18 mouse cellular contexts compared by ENCODE assay signal in genomic region chr11:35340752-35341151, GRCm38 (mm10).
DNase-seq lines count a peak whose midpoint lies in the region; ATAC-seq and TF ChIP-seq lines count a peak whose summit lies in the region.
"Had no signal": no experiment of that assay in that cellular context is flagged by ENCODE, and none has a peak within 500 bp of the region (broad histone marks: within the 10 kb centered on the region; RNA-seq: fewer than 3 reads in every experiment).

No protein-coding gene starts in this region.

- H3K9me3 ChIP-seq in lung, postnatal 0 days (ENCODE audit: low read length) = no peaks in the 10 kb centered on the region
- H3K9me3 ChIP-seq in heart, embryonic 13.5 days = no peaks in the 10 kb centered on the region
- H3K9me3 ChIP-seq: forebrain, embryonic 15.5 days; hindbrain, embryonic 13.5 days; lung, embryonic 15.5 days had no signal

- no peak for TF ChIP-seq CTCF in lung, postnatal 0 days (IDR thresholded peaks at IDR 0.05)
- no peak for TF ChIP-seq CTCF in lung, adult 2 months (IDR thresholded peaks at IDR 0.05; ENCODE audit: insufficient read depth, low read length)

- no peak overlapping the region for H3K9ac ChIP-seq in lung, postnatal 0 days (replicated peaks; ENCODE audit: low read depth)
- H3K9ac ChIP-seq in heart, embryonic 13.5 days = no peak overlapping the region
- H3K9ac ChIP-seq: forebrain, embryonic 15.5 days; hindbrain, embryonic 13.5 days; lung, embryonic 15.5 days had no signal

- no peaks in the 10 kb centered on the region for H3K36me3 ChIP-seq in lung, postnatal 0 days (ENCODE audit: insufficient read depth, low read length)
- H3K36me3 ChIP-seq in heart, embryonic 13.5 days = no peaks in the 10 kb centered on the region
- H3K36me3 ChIP-seq: forebrain, embryonic 15.5 days; hindbrain, embryonic 13.5 days; lung, embryonic 15.5 days had no signal

- no peaks in the 10 kb centered on the region for H3K4me1 ChIP-seq in lung, postnatal 0 days (ENCODE audit: insufficient read depth, low read depth, low read length)
- no peaks in the 10 kb centered on the region for H3K4me1 ChIP-seq in lung, adult 2 months (ENCODE audit: control insufficient read depth, insufficient read depth, low read length)
- peaks cover 29% of the 10 kb centered on the region for H3K4me1 ChIP-seq in heart, embryonic 13.5 days

- TF ChIP-seq POLR2A in lung, adult 2 months (IDR thresholded peaks at IDR 0.05; ENCODE audit: borderline replicate concordance, extremely low read depth, low read depth, low read length) = no peak

- no peak overlapping the region for H3K27ac ChIP-seq in lung, postnatal 0 days (ENCODE audit: low read length)
- peak overlapping the region; percentile 72 for H3K27ac ChIP-seq in heart, embryonic 13.5 days (replicated peaks)
- H3K27ac ChIP-seq: forebrain, embryonic 15.5 days; hindbrain, embryonic 13.5 days; lung, embryonic 15.5 days; stomach, postnatal 0 days had no signal

- DNase-seq in lung, postnatal 0 days (ENCODE audit: low spot score) = no peak
- DNase-seq in lung, adult 2 months = no peak
- peak; percentile 96 for DNase-seq in heart, adult 11 months
- peak; percentile 42 for DNase-seq in naive thymus-derived CD4-positive, alpha-beta T cell, adult 2 months (ENCODE audit: low read depth)
- DNase-seq in urinary bladder, postnatal 4 days (ENCODE audit: low spot score in 2 of 2) = no peak
- no peak for DNase-seq in gastrocnemius, adult 8-10 months (ENCODE audit: low spot score in 2 of 2)
- DNase-seq: cerebellum, adult 8-10 months; embryo, embryonic 11 days; gastrocnemius, postnatal 10 days; midbrain, embryonic 14.5 days; spleen, adult 18-20 months; thymus, postnatal 25 days had no signal

- no peak overlapping the region for H3K4me3 ChIP-seq in lung, postnatal 0 days (ENCODE audit: low read depth, low read length)
- no peak overlapping the region for H3K4me3 ChIP-seq in lung, adult 2 months (replicated peaks; ENCODE audit: extremely low read depth, low read depth, low read length)
- no peak overlapping the region for H3K4me3 ChIP-seq in heart, embryonic 13.5 days
- H3K4me3 ChIP-seq: forebrain, embryonic 15.5 days; hindbrain, embryonic 13.5 days; lung, embryonic 15.5 days had no signal

- peak; percentile 52 for ATAC-seq in lung, postnatal 0 days
- ATAC-seq in heart, embryonic 13.5 days (ENCODE audit: extremely low read depth, insufficient number of reproducible peaks, low FRiP score, low TSS enrichment) = peak; percentile 53; the same call in 1 of the 2 replicates
- ATAC-seq: forebrain, embryonic 15.5 days; intestine, embryonic 16.5 days had no signal

- WGBS in lung, postnatal 0 days = 53% methylated on average over 6 of the region's 6 CpGs
- WGBS in lung, adult 2 months = 61% methylated on average over 6 of the region's 6 CpGs
- 29% methylated on average over 6 of the region's 6 CpGs for WGBS in heart, embryonic 13.5 days

- TF ChIP-seq EP300 in lung, postnatal 0 days (IDR thresholded peaks at IDR 0.05) = peak; percentile 24; the same call in 1 of the 2 replicates

- no peaks in the 10 kb centered on the region for H3K27me3 ChIP-seq in lung, postnatal 0 days (replicated peaks; ENCODE audit: insufficient read depth, low read length)
- no peaks in the 10 kb centered on the region for H3K27me3 ChIP-seq in heart, embryonic 13.5 days (replicated peaks)
- H3K27me3 ChIP-seq: lung, embryonic 15.5 days had no signal

- H3K4me2 ChIP-seq in lung, postnatal 0 days (replicated peaks; ENCODE audit: low read depth, low read length) = no peak overlapping the region
- no peak overlapping the region for H3K4me2 ChIP-seq in heart, embryonic 13.5 days
- H3K4me2 ChIP-seq: forebrain, embryonic 15.5 days; hindbrain, embryonic 13.5 days; lung, embryonic 15.5 days had no signal

Comparison
In these comparisons a context has a peak if more than half of its experiments do, and no peak if none do; other contexts are left out.
1. DNase-seq: peak in heart, adult 11 months (single experiment) and naive thymus-derived CD4-positive, alpha-beta T cell, adult 2 months (single experiment); none in lung, postnatal 0 days (single experiment), lung, adult 2 months (single experiment), urinary bladder, postnatal 4 days (0 of 2) and gastrocnemius, adult 8-10 months (0 of 2).